In genomic region chr13:109914246-109914645, GRCm38 (mm10) we compare ENCODE assay signal across 21 mouse cellular contexts.
DNase-seq lines count a peak whose midpoint lies in the region; ATAC-seq lines count a peak whose summit lies in the region.
"Had no signal": no experiment of that assay in that cellular context is flagged by ENCODE, and none has a peak within 500 bp of the region (broad histone marks: within the 10 kb centered on the region; RNA-seq: fewer than 3 reads in every experiment).

No protein-coding gene starts in this region.

- no peaks in the 10 kb centered on the region for H3K9me3 ChIP-seq in heart, embryonic 15.5 days (replicated peaks)
- no peaks in the 10 kb centered on the region for H3K9me3 ChIP-seq in neural tube, embryonic 15.5 days (replicated peaks)
- H3K9me3 ChIP-seq: embryonic facial prominence, embryonic 15.5 days; forebrain, embryonic 10.5 days; heart, embryonic 12.5 days; hindbrain, embryonic 12.5 days had no signal

- 90% methylated on average over 13 of the region's 13 CpGs for WGBS in heart, embryonic 15.5 days
- 90% methylated on average over 13 of the region's 13 CpGs for whole genome bisulfite sequencing in neural tube, embryonic 15.5 days

- H3K36me3 ChIP-seq in heart, embryonic 15.5 days, result no peaks in the 10 kb centered on the region
- H3K36me3 ChIP-seq in neural tube, embryonic 15.5 days, result no peaks in the 10 kb centered on the region
- H3K36me3 ChIP-seq: embryonic facial prominence, embryonic 15.5 days; forebrain, embryonic 10.5 days; heart, embryonic 12.5 days; hindbrain, embryonic 12.5 days had no signal

- H3K4me1 ChIP-seq in heart, embryonic 15.5 days (replicated peaks), result peaks cover 67% of the 10 kb centered on the region
- H3K4me1 ChIP-seq in neural tube, embryonic 15.5 days, result peaks cover 21% of the 10 kb centered on the region

- no peak for ATAC-seq in heart, embryonic 15.5 days (replicated peaks; ENCODE audit: insufficient number of reproducible peaks, insufficient read depth, low FRiP score, low read depth)
- ATAC-seq in neural tube, embryonic 15.5 days (ENCODE audit: low FRiP score), result no peak
- ATAC-seq: forebrain, embryonic 14.5 days; hindbrain, embryonic 16.5 days; inflammation-experienced regulatory T-cells, adult 6 months had no signal

- H3K27ac ChIP-seq in heart, embryonic 15.5 days, result peak overlapping the region; percentile 27; the same call in 1 of the 2 replicates
- no peak overlapping the region for H3K27ac ChIP-seq in neural tube, embryonic 15.5 days (replicated peaks)
- H3K27ac ChIP-seq: embryonic facial prominence, embryonic 15.5 days; forebrain, embryonic 10.5 days; hindbrain, embryonic 12.5 days had no signal

- no peak overlapping the region for H3K4me3 ChIP-seq in heart, embryonic 15.5 days
- H3K4me3 ChIP-seq in neural tube, embryonic 15.5 days (replicated peaks), result no peak overlapping the region
- H3K4me3 ChIP-seq: embryonic facial prominence, embryonic 15.5 days; erythroblast, embryonic 14.5 days; forebrain, embryonic 10.5 days; heart, embryonic 12.5 days; hindbrain, embryonic 12.5 days had no signal

- no peak overlapping the region for H3K9ac ChIP-seq in heart, embryonic 15.5 days
- H3K9ac ChIP-seq in neural tube, embryonic 15.5 days (replicated peaks), result no peak overlapping the region
- H3K9ac ChIP-seq: embryonic facial prominence, embryonic 15.5 days; heart, embryonic 12.5 days; hindbrain, embryonic 12.5 days had no signal

- intact Hi-C loops in heart, postnatal 25 days (cut with DNase I), result no loop called here

- peak; percentile 76 for DNase-seq in heart, adult 11 months
- DNase-seq in heart, postnatal 25 days (ENCODE audit: low spot score), result no peak
- DNase-seq in heart, adult 18-20 months, result no peak
- DNase-seq in neural tube, embryonic 10.5 days (ENCODE audit: extremely low spot score, low spot score), result peak; percentile 14
- no peak for DNase-seq in thymus, postnatal 0 days (ENCODE audit: low spot score)
- DNase-seq: cerebellum, adult 11 months; cerebellum, adult 8-10 months; cerebellum, postnatal 14 days; embryo, embryonic 11 days; heart, postnatal 4 days; kidney, adult 18-20 months had no signal

- H3K4me2 ChIP-seq in heart, embryonic 15.5 days, result no peak overlapping the region
- no peak overlapping the region for H3K4me2 ChIP-seq in neural tube, embryonic 15.5 days
- H3K4me2 ChIP-seq: embryonic facial prominence, embryonic 15.5 days; hindbrain, embryonic 12.5 days had no signal

- H3K27me3 ChIP-seq in heart, embryonic 15.5 days, result no peaks in the 10 kb centered on the region
- no peaks in the 10 kb centered on the region for H3K27me3 ChIP-seq in neural tube, embryonic 15.5 days (replicated peaks)
- H3K27me3 ChIP-seq: embryonic facial prominence, embryonic 15.5 days; heart, embryonic 12.5 days; hindbrain, embryonic 12.5 days had no signal

Comparison
In these comparisons a context has a peak if more than half of its experiments do, and no peak if none do; other contexts are left out.
1. DNase-seq: peak in heart, adult 11 months (single experiment) and neural tube, embryonic 10.5 days (single experiment); none in heart, postnatal 25 days (single experiment), heart, adult 18-20 months (0 of 2) and thymus, postnatal 0 days (single experiment).